Mouse (Mus musculus) hindbrain, embryonic 13.5 days (tissue): ENCODE measurements at regions not wholly inside any gene's neighbourhood (a gene's known extent, or its start where the extent isn't known, plus 50 kb on each side); places are given as distances from the start of the nearest gene placed in this dataset.

Experiments
- ATAC-seq: fragments of 200-750 bp; cut with Nextera tagmentation; 2 replicates; pipeline ENCODE4 v1.8.0; 2017; ENCODE audit warnings: moderate TSS enrichment; ENCODE audit not compliant: low FRiP score
- H3K27ac ChIP-seq: fragments of 300-500 bp; sonication (generic); 2 replicates; pipeline ENCODE4 v1.5.1; 2015; ENCODE audit warnings: inconsistent platforms, mild to moderate bottlenecking, moderate library complexity
- H3K27me3 ChIP-seq: fragments of 300-500 bp; sonication (generic); 2 replicates; pipeline ENCODE4 v1.6.1; 2015; ENCODE audit warnings: mild to moderate bottlenecking, inconsistent platforms
- H3K36me3 ChIP-seq: fragments of 300-500 bp; sonication (generic); 2 replicates; pipeline ENCODE4 v1.6.1; 2015; ENCODE audit warnings: mild to moderate bottlenecking, inconsistent platforms
- H3K4me1 ChIP-seq: fragments of 300-500 bp; sonication (generic); replicated peaks from 2 replicates; pipeline ENCODE4 v1.6.1; 2015; ENCODE audit warnings: inconsistent platforms
- H3K4me2 ChIP-seq: fragments of 300-500 bp; sonication (generic); 2 replicates; pipeline ENCODE4 v1.6.1; 2015; ENCODE audit warnings: inconsistent platforms, mild to moderate bottlenecking, moderate library complexity
- H3K4me3 ChIP-seq: fragments of 300-500 bp; sonication (generic); 2 replicates; pipeline ENCODE4 v1.5.1; 2015; ENCODE audit warnings: mild to moderate bottlenecking, inconsistent platforms
- H3K9ac ChIP-seq: fragments of 300-500 bp; sonication (generic); 2 replicates; pipeline ENCODE4 v1.6.1; 2015; ENCODE audit warnings: mild to moderate bottlenecking, inconsistent platforms
- H3K9me3 ChIP-seq: fragments of 300-500 bp; sonication (generic); 2 replicates; pipeline ENCODE4 v1.6.1; 2016; ENCODE audit warnings: inconsistent platforms
- WGBS: fragments of 180-500 bp; shearing (Covaris S2); methylation state at CpG from one replicate; pipeline ENCODE4 v1.1.7; 2015; 5-methylcytosine and 5-hydroxymethylcytosine counted together

GRCm38 (mm10) chr9:16727653-16728052 lies 226.6 kb upstream of the Fat3 start:
- no peak for ATAC-seq
- Histone ChIP-seq H3K36me3 (no peaks in the 10 kb centered on the region), H3K27ac (no peak overlapping the region), H3K4me3 (no peak overlapping the region), H3K9me3 (no peaks in the 10 kb centered on the region), H3K9ac (no peak overlapping the region), H3K27me3 (no peaks in the 10 kb centered on the region), H3K4me1 (no peaks in the 10 kb centered on the region), H3K4me2 (no peak overlapping the region)
- WGBS = 93% methylated on average over 2 of the region's 2 CpGs

- Histone ChIP-seq H3K36me3 (no peaks in the 10 kb centered on the region), H3K9me3 (no peaks in the 10 kb centered on the region), H3K9ac (no peak overlapping the region), H3K27ac (no peak overlapping the region), H3K4me2 (no peak overlapping the region), H3K27me3 (no peaks in the 10 kb centered on the region), H3K4me3 (no peak overlapping the region), H3K4me1 (no peaks in the 10 kb centered on the region)
- 81% methylated on average over 3 of the region's 3 CpGs for WGBS
- no peak for ATAC-seq
Observed at GRCm38 (mm10) chr9:16702431-16702830, 201.3 kb upstream of the Fat3 start.

- no peak overlapping the region for H3K4me3 ChIP-seq
- ATAC-seq = no peak
- 64% methylated on average over 2 of the region's 2 CpGs for WGBS
- no peak overlapping the region for H3K4me2 ChIP-seq
- H3K27me3 ChIP-seq = no peaks in the 10 kb centered on the region
- no peak overlapping the region for H3K27ac ChIP-seq
- H3K9ac ChIP-seq = no peak overlapping the region
- H3K36me3 ChIP-seq = no peaks in the 10 kb centered on the region
- H3K9me3 ChIP-seq = no peaks in the 10 kb centered on the region
- no peaks in the 10 kb centered on the region for H3K4me1 ChIP-seq
Observed at GRCm38 (mm10) chr9:16661527-16661926, 160.4 kb upstream of the Fat3 start.

DNA sequence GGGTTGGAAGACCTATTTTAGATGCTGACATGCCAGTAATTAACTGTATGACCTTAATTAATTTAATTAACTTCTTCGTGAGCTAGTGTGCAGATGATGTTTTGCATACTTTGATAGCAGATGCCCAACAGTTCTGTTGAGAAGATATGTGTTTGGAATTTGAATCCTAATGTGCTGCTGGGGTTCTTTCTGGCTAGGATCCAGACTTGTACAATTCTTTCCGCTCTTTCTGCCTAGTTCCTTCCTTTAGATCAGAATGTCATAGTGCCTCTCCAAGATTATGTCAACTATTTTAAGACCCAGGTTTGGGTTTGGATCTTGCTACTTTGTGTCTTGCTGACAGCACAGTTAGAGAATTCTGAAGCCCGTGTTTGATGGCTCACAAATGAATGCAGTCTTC lies 159.9 kb upstream of the Fat3 start:
- H3K4me2 ChIP-seq = no peak overlapping the region
- H3K36me3 ChIP-seq = no peaks in the 10 kb centered on the region
- H3K9ac ChIP-seq = no peak overlapping the region
- H3K4me3 ChIP-seq = no peak overlapping the region
- H3K4me1 ChIP-seq = no peaks in the 10 kb centered on the region
- ATAC-seq = no peak
- no peaks in the 10 kb centered on the region for H3K27me3 ChIP-seq
- no peak overlapping the region for H3K27ac ChIP-seq
- no peaks in the 10 kb centered on the region for H3K9me3 ChIP-seq
- 56% methylated on average over 3 of the region's 3 CpGs for whole genome bisulfite sequencing
